Mouse (Mus musculus) cerebellum, postnatal 14 days (tissue): ENCODE data around the gene Tmem248.

Experiments used
- DNase-seq, 2 experiments: peaks; one replicate each; pipeline ENCODE4 v3.0.0; 2021; ENCODE audit warnings: mixed read lengths in 2 of 2

Tmem248 gene

GRCm38 (mm10) chr5:130263454-130263853 is 46.6 kb downstream of the Tmem248 start:
- DNase-seq = no peak

GRCm38 (mm10) chr5:130264433-130265005 is 47.6 kb downstream of the Tmem248 start:
- DNase-seq = no peak

- DNase-seq = peak; percentile 50 to 78
Measured at GRCm38 (mm10) chr5:130266651-130267050, 49.8 kb downstream of the Tmem248 start.

- DNase-seq = peak; percentile 56
Measured at GRCm38 (mm10) chr5:130267316-130267715, 50.4 kb downstream of the Tmem248 start.

GRCm38 (mm10) chr5:130268976-130269375 is 52.1 kb downstream of the Tmem248 start:
- DNase-seq = no peak

- DNase-seq = peak in 1 of 2 experiments; percentile 20
Measured at GRCm38 (mm10) chr5:130272344-130272743, 55.5 kb downstream of the Tmem248 start.

GRCm38 (mm10) chr5:130273046-130273445 is 56.2 kb downstream of the Tmem248 start:
- no peak for DNase-seq

GRCm38 (mm10) chr5:130275509-130275908 is 58.6 kb downstream of the Tmem248 start:
- DNase-seq = peak; percentile 75 to 81

- DNase-seq = no peak
Measured at GRCm38 (mm10) chr5:130278011-130278472, 61.2 kb downstream of the Tmem248 start.

- DNase-seq = no peak
Measured at GRCm38 (mm10) chr5:130283079-130283732, 66.3 kb downstream of the Tmem248 start.

- no peak for DNase-seq
Measured at GRCm38 (mm10) chr5:130288106-130288505, 71.2 kb downstream of the Tmem248 start.

- DNase-seq = peak in 1 of 2 experiments; percentile 31
Measured at GRCm38 (mm10) chr5:130290242-130290641, 73.4 kb downstream of the Tmem248 start.

GRCm38 (mm10) chr5:130290775-130291174 is 73.9 kb downstream of the Tmem248 start:
- peak; percentile 65 to 72 for DNase-seq

- DNase-seq = peak; percentile 56 to 57
Measured at GRCm38 (mm10) chr5:130292976-130293375, 76.1 kb downstream of the Tmem248 start.
